Mouse (Mus musculus) liver, embryonic 14.5 days (tissue): ENCODE measurements around the gene Acoxl. TPM values are rescaled to one million over a fixed set of nuclear protein-coding genes. Genes with fewer than 3 reads are reported as not detected.

Experiments used
- ATAC-seq: fragments of 200-750 bp; cut with Nextera tagmentation; 2 replicates; pipeline ENCODE4 v1.8.0; 2017; ENCODE audit warnings: moderate number of reproducible peaks, mild to moderate bottlenecking, moderate library complexity; ENCODE audit not compliant: insufficient read depth
- DNase-seq, 3 experiments: peaks; one replicate each; pipeline ENCODE4 v3.0.0-alpha.2; 2012 to 2013; ENCODE audit warnings: low read depth in 3 of 3, low spot score in 3 of 3
- H3K27ac ChIP-seq: fragments of 300-500 bp; sonication (generic); 2 replicates; pipeline ENCODE4 v1.5.1; 2014; ENCODE audit warnings: moderate library complexity, mild to moderate bottlenecking, control low read depth, inconsistent platforms
- H3K27me3 ChIP-seq: fragments of 300-500 bp; sonication (generic); 2 replicates; pipeline ENCODE4 v1.6.1; 2014; ENCODE audit warnings: mild to moderate bottlenecking, low read length, moderate library complexity; ENCODE audit not compliant: control insufficient read depth, insufficient read depth
- H3K36me3 ChIP-seq: fragments of 300-500 bp; sonication (generic); replicated peaks from 2 replicates; pipeline ENCODE4 v1.6.1; 2014; ENCODE audit warnings: low read depth; ENCODE audit not compliant: control insufficient read depth, insufficient read depth
- H3K4me1 ChIP-seq, 2 experiments: fragments of 200-500 bp in 1 of 2; fragments of 300-500 bp in 1 of 2; sonication (generic) in 1 of 2; replicated peaks; 2 replicates each; pipeline ENCODE4 v1.6.1; 2012 to 2014; ENCODE audit warnings: antibody characterized with exemption in 1 of 2, inconsistent platforms in 1 of 2, low read length in 1 of 2; ENCODE audit not compliant: control insufficient read depth in 2 of 2, insufficient read depth in 2 of 2
- H3K4me2 ChIP-seq: fragments of 300-500 bp; sonication (generic); 2 replicates; pipeline ENCODE4 v1.6.1; 2014; ENCODE audit warnings: low read depth, mild to moderate bottlenecking, control low read depth, moderate library complexity
- H3K4me3 ChIP-seq, 2 experiments: fragments of 200-500 bp in 1 of 2; fragments of 300-500 bp in 1 of 2; sonication (generic) in 1 of 2; 2 replicates each; pipeline ENCODE4 v1.5.1; 2012 to 2014; ENCODE audit warnings: low read depth in 2 of 2, low read length in 2 of 2, mild to moderate bottlenecking in 2 of 2, control low read depth in 1 of 2, inconsistent platforms in 1 of 2, moderate library complexity in 1 of 2; ENCODE audit not compliant: insufficient read depth in 1 of 2
- H3K9ac ChIP-seq: fragments of 300-500 bp; sonication (generic); replicated peaks from 2 replicates; pipeline ENCODE4 v1.6.1; 2014; ENCODE audit warnings: mild to moderate bottlenecking, control low read depth, moderate library complexity
- H3K9me3 ChIP-seq: fragments of 300-500 bp; sonication (generic); 2 replicates; pipeline ENCODE4 v1.6.1; 2016; ENCODE audit warnings: low read length, mixed read lengths; ENCODE audit not compliant: control insufficient read depth
- CTCF ChIP-seq: IDR thresholded peaks from 2 replicates; pipeline ENCODE4 v1.5.1; 2016; ENCODE audit warnings: antibody characterized with exemption, low read depth, control low read depth
- EP300 ChIP-seq: IDR thresholded peaks from 2 replicates; pipeline ENCODE4 v1.6.1; 2016; ENCODE audit warnings: antibody characterized with exemption, low read depth
- WGBS: fragments of 180-500 bp; shearing (Covaris S2); extraction: QIAGEN DNeasy Blood & Tissue Kit; methylation state at CpG from one replicate; pipeline ENCODE4 v1.1.7; 2014; ENCODE audit not compliant: insufficient replicate concordance; 5-methylcytosine and 5-hydroxymethylcytosine counted together
- polyA plus RNA-seq, 2 experiments: library from polyadenylated mRNA; depleted of rRNA in 1 of 2; stranded (reverse) in 1 of 2; unstranded in 1 of 2; fragments of >200 nt; fragmentation: Nextera tagmentation in 1 of 2; extraction: Ambion mirVana in 1 of 2; gene quantifications; 2 replicates each; pipeline versions ENCODE4 v1.2.1 to v1.2.3; 2012 to 2014

Gene Acoxl
- polyA plus RNA-seq, 2 experiments, result not detected

DNA sequence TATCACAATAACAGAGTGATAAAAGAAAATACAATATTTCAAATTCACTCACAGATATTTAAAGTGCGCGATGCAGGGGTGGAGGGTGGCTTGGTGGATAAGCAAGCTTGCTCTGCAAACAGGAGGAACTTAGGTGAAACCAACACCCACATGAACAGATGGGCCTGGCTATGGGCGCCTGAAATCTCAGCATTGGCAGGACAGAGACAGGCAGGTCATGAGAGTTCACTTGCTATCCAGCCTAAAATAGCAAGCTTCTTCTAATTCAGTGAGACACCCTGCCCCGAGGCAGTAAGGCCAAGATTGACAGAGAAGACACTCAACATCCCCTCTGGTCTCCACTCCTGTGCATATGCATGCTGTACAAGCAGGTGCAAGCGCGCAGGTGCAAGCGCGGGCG, 263.4 kb downstream of the Acoxl start:
- no peak overlapping the region for H3K4me2 ChIP-seq
- H3K27me3 ChIP-seq, result no peaks in the 10 kb centered on the region
- 77% methylated on average over 9 of the region's 9 CpGs for WGBS
- H3K9ac ChIP-seq, result no peak overlapping the region
- 0 out of 4 replicates have a peak, but pooled peaks cover 0 to 2% of the 10 kb centered on the region in 2 experiments for H3K4me1 ChIP-seq
- no peak for TF ChIP-seq CTCF
- TF ChIP-seq EP300, result no peak
- H3K9me3 ChIP-seq, result no peaks in the 10 kb centered on the region
- ATAC-seq, result no peak
- H3K27ac ChIP-seq, result no peak overlapping the region
- H3K4me3 ChIP-seq, result no peak overlapping the region
- H3K36me3 ChIP-seq, result no peaks in the 10 kb centered on the region
- no peak for DNase-seq

DNA sequence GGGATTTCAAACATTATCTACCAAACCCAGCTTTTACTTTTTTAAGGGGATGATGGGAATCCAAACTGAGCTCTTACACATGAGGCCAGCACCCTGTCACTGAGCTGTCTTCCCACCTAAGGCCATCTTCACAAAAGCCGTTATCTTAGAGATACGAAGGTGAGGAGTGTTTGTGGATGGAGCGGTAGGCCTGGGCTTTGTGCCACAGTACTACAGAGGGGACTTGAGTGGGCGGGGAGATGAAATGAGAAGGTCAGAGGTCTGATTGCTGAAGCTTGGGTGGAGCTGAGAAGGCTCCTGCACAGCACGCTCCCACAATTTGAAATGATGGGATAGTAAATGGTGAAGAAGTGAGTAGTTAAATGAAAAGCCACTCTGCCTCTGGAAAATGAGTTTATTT, 266.1 kb downstream of the Acoxl start:
- Histone ChIP-seq H3K27ac (no peak overlapping the region), H3K9me3 (no peaks in the 10 kb centered on the region), H3K4me2 (no peak overlapping the region), H3K27me3 (no peaks in the 10 kb centered on the region), H3K4me3 (no peak overlapping the region), H3K9ac (no peak overlapping the region), H3K36me3 (no peaks in the 10 kb centered on the region), H3K4me1 (0 out of 4 replicates have a peak, but pooled peaks cover 0 to 2% of the 10 kb centered on the region in 2 experiments)
- no peak for ATAC-seq
- 59% methylated on average over 5 of the region's 5 CpGs for WGBS
- TF ChIP-seq CTCF (no peak), EP300 (no peak)
- DNase-seq, result no peak

- Histone ChIP-seq H3K9ac (no peak overlapping the region), H3K4me3 (no peak overlapping the region), H3K27me3 (no peaks in the 10 kb centered on the region), H3K4me2 (no peak overlapping the region), H3K27ac (no peak overlapping the region), H3K4me1 (0 out of 4 replicates have a peak, but pooled peaks cover 0 to 2% of the 10 kb centered on the region in 2 experiments), H3K36me3 (no peaks in the 10 kb centered on the region), H3K9me3 (no peaks in the 10 kb centered on the region)
- DNase-seq (no peak), ATAC-seq (no peak)
- 69% methylated on average over 11 of the region's 11 CpGs for WGBS
- TF ChIP-seq CTCF (no peak), EP300 (no peak)
Measured at GRCm38 (mm10) chr2:128105651-128106050, 267.0 kb downstream of the Acoxl start.

GRCm38 (mm10) chr2:128111537-128111936, 272.9 kb downstream of the Acoxl start:
- Histone ChIP-seq H3K9me3 (no peaks in the 10 kb centered on the region), H3K27me3 (no peaks in the 10 kb centered on the region), H3K9ac (no peak overlapping the region), H3K4me3 (no peak overlapping the region), H3K27ac (no peak overlapping the region), H3K4me2 (no peak overlapping the region), H3K4me1 (no peaks in the 10 kb centered on the region), H3K36me3 (no peaks in the 10 kb centered on the region)
- ATAC-seq, result no peak
- TF ChIP-seq EP300 (no peak), CTCF (no peak)
- 48% methylated on average over 9 of the region's 9 CpGs for WGBS
- DNase-seq, result no peak

- no peak overlapping the region for H3K4me3 ChIP-seq
- no peak overlapping the region for H3K27ac ChIP-seq
- no peaks in the 10 kb centered on the region for H3K27me3 ChIP-seq
- ATAC-seq (no peak), DNase-seq (no peak)
- H3K9ac ChIP-seq, result no peak overlapping the region
- no peak overlapping the region for H3K4me2 ChIP-seq
- WGBS, result 61% methylated on average over 3 of the region's 3 CpGs
- no peaks in the 10 kb centered on the region for H3K4me1 ChIP-seq
- H3K36me3 ChIP-seq, result no peaks in the 10 kb centered on the region
- H3K9me3 ChIP-seq, result no peaks in the 10 kb centered on the region
- TF ChIP-seq EP300 (no peak), CTCF (no peak)
Measured at GRCm38 (mm10) chr2:128114621-128115020, 275.9 kb downstream of the Acoxl start.
